Mouse (Mus musculus) gonadal fat pad, adult 2 months (tissue): ENCODE results near the gene Edem3. TPM values are rescaled to one million over a fixed set of nuclear protein-coding genes. Genes with fewer than 3 reads are reported as not detected.
"Not testable (repeated sequence)": the region's sequence is repeated elsewhere in the genome, so short reads cannot be mapped to it uniquely, and the experiment has no call there.

ENCODE experiments used
- DNase-seq: peaks from one replicate; pipeline ENCODE4 v3.0.0-alpha.2; 2012; ENCODE audit warnings: low read depth
- polyA plus RNA-seq: library from polyadenylated mRNA; depleted of rRNA; stranded (reverse); fragments of >200 nt; gene quantifications from 2 replicates; pipeline ENCODE4 v1.2.3, GENCODE M21; 2012

Gene Edem3
- polyA plus RNA-seq, 1 experiment, result 8.8 TPM

DNA sequence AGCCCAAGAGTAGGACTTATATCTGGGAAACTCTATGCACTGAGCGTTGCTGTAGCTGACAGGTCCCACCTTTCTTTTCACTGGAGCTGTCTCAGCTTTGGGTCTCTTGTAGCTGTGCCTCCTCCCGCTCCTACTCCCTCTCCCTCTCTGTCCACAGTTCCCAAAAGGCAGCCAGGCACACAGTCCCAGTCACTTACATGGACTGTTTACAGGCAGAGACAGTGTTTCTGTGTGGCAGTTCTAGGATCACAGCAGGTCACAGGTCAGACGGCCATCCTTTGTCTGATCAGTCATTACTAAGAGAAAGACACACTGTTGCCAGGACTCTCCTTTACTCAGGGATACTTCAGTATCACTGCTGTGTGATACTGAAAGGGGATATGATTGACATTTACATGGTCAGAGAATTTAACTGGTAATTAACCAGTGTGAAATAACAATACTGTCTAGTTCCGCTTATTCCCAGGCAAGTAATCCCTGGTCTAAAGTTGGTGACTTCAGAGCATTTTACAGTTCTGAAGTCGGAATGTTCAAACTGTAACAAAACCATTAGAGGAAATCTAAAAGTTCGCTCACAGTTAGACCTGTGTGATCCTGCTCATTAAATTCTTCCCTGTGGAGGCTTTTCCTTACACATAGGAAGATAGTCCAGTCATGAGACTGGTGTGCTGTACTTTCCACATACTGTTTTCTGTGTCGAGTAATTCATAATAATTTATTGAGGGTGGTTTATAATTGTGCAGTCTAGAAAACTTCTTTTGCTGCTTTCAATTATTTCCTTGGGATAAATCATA, 55.7 kb downstream of the Edem3 start:
- DNase-seq, result no peak

DNA sequence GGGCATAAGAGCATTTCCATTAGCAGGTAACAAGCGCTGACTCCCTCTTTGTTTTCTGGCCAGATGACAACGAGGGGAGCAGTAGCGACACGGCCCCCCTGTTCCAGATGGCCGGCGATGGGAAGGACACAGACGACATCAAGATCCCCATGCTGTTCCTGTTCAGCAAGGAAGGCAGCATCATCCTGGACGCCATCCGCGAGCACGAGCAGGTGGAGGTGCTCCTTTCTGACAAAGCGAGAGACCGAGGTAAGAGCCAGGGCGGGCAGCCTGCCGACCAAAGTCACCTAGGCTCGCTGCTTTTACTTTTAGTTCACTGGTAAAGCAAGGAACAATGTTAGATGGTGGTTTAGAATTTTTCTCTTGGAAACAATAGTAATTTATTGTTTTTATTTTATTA, 56.3 kb downstream of the Edem3 start:
- no peak for DNase-seq

GRCm38 (mm10) chr1:151812004-151812712, 57.0 kb downstream of the Edem3 start:
- no peak for DNase-seq

DNA sequence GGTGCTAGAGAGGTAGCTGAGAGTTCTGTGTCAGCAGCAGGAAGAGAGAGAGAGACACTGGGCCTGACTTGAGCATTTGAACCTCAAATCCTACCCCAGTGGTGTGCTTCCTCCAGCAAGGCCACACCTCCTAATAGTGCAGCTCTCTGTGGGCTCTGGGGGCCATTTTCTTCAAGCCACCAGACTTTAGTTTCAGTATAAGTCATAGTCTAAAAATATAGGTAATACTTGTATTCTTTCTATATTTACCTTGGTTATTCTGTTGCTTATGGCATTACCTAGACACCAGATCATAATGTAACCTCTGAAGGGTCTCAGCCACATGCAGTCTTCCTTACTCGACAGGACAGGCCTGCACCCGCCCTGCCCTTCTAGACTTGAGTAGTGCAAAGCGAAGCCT, 60.9 kb downstream of the Edem3 start:
- no peak for DNase-seq

DNA sequence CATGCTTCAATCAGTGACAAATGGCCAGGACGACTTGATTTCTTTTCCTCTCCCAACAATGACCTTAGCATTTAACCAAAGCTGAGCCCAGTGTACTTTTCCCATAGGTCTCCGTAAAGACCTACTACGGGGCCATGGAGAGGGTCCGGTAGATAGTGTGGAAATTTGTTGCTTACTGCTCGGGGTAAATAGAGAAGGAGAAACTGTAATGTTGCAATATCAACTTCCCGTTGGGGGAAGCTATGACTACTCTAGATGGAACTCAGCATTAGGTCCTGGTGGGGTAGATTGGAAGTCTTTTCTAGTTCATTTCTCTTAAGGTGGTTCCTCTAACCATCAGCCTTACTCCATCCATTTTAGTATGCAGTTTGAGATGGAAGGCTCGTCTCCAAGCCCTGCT, 64.0 kb downstream of the Edem3 start:
- no peak for DNase-seq

GRCm38 (mm10) chr1:151820457-151820856, 65.3 kb downstream of the Edem3 start:
- no peak for DNase-seq

- no peak for DNase-seq
Observed at GRCm38 (mm10) chr1:151825065-151825464, 69.9 kb downstream of the Edem3 start.

DNA sequence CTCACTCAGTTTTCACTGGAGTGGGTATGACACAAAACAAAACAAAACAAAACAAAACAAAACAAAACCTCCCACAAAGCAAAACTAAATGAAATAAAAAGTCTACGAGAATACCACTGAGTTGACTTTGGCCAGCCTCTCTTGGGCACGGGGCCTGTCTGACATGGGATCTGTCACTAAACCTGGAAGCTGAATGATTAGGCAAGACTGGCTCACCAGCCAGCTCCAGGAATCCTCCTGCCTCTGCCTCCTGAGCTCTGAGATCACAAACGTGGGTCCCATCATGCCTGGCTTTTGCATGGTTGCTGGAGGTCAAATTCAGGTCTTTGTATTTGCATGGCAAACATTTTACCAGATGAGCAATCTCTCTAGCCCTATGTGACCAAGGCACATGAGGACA, 76.6 kb downstream of the Edem3 start:
- DNase-seq, result no peak

DNA sequence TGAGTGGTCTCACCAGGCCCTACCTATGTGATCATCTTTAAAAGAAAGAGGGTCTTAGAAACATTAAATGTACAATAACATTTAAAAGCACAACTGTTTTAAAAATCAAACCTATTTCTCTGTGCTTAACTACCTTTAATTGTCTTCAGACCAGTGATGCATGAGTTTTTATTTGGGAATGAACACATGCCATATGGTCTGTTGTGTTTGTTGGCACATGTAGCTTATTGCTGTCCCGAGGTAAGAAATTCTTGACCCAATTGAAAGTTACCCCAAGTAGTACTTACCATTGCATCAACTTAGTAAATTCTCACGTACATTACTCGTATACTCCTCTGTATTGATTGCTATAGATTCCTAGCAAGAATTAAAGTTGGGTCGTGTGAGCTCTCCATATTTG, 80.1 kb downstream of the Edem3 start:
- no peak for DNase-seq

DNA sequence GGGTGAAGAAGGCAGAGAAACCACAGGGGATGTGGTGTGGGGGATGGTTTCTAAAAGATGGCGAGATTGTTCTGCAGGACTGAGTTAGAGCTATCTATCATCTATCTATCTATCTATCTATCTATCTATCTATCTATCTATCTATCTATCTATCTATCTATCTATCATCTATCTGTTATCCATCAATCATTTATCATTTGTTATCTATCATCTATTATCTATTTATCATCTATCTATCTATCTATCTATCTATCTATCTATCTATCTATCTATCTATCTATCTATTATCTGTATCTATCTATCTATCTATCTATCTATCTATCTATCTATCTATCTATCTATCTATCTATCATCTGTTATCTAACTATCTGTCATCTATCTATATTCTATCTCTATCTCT, 85.2 kb downstream of the Edem3 start:
- DNase-seq, result not testable (repeated sequence)

DNA sequence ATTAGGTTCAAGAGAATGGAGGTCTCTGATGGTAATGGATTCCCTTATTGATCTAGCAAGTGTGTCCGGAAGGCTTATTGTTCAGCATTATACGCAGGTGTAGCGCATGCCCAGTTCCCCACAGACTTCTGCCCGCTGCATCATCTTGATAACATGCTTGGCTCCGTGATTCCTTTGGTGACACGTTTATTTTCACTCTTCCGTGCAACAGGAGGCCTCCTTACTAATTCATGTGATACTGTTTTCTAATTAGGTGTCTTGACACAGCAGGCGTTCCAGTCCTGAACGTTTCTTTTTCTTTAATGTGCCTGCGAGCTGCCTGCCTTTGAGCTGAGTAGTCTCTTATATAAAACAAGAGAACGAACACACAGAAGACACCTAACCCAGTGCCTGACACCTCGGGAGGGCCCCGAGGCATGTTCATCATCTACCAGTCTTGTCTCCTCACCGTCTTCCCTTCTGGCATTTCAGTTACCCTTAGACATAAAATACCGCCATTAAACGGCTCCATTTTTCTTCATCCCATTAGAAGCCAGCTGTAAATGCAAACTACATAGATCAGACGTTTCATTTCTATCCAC, 90.2 kb downstream of the Edem3 start:
- no peak for DNase-seq

- DNase-seq, result no peak
Observed at GRCm38 (mm10) chr1:151845926-151846782, 91.0 kb downstream of the Edem3 start.

- DNase-seq, result no peak
Observed at GRCm38 (mm10) chr1:151848286-151848685, 93.1 kb downstream of the Edem3 start.

- no peak for DNase-seq
Observed at GRCm38 (mm10) chr1:151849993-151850608, 94.9 kb downstream of the Edem3 start.

DNA sequence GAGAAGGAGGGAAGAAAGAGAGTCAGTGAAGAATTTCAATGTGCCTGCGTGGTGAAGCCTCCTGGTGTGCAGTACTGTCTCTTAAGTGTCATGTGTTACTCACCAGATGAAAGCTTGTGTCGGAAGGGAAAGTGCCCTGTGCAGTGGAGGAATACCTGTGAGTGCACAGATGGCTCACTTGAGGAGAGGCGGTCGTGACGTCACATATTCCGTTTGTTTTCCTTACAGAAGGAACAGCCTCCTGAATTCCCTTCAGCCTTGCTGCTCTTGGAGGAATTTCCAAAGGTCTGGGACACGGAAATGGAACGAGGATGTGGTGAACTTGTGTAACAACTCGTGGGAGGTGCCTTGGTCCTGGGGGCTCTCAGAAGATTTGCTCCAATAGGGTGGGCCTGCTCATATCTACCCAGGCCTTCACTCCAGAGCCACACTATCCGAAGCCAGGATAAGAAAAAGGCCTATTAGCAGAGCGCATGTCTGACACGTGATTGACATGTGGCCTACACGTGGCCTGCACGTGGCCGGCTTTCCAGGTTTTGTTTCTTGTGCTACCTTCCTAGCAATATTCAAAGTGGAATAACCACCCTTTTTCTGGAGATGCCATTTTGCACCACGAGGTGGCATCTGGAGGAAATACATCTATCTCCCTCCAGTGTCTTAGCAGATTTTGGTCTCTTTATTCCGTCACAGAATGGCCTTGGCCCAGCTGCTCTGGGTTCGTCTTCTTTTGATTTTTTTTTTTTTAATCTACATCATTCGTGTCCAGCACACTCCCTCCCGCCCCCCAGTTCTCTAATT, 96.1 kb downstream of the Edem3 start:
- DNase-seq, result no peak

DNA sequence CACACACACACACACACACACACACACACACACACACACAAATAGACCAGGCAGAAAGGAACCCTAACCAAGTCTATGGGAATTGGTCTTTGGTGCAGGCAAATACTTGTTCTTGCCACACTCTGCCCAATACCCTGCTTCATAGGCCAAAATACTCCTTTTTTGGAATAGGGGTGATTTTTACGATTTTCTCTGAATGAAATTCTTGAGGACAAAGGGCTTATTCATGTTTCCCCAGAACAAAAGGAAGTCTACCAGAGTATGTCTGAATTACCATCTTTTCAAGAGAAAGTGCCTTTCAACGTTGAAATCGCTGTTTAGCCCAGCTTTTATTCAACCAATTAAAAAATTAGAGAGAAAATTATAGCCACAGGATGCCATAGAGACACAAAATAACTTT, 96.8 kb downstream of the Edem3 start:
- DNase-seq, result no peak

- DNase-seq, result no peak
Observed at GRCm38 (mm10) chr1:151855561-151855960, 100.4 kb downstream of the Edem3 start.

DNA sequence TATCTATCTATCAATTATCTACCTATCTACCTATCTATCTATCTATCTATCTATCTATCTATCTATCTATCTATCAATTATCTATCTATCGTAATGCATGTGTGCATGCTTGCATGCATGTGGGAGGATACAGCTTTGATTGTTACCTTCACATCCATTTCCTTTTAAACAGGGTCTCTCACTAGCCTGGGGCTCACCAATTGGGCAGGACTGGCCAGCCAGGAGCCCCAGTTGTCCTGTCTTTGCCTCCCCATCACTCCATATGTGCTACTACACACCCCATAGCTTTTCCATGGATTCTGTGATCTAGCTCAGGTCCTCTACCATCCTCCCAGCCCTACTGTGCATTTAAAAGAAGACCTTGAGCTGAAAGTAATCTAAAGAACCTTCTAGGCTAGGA, 103.3 kb downstream of the Edem3 start:
- DNase-seq, result no peak

DNA sequence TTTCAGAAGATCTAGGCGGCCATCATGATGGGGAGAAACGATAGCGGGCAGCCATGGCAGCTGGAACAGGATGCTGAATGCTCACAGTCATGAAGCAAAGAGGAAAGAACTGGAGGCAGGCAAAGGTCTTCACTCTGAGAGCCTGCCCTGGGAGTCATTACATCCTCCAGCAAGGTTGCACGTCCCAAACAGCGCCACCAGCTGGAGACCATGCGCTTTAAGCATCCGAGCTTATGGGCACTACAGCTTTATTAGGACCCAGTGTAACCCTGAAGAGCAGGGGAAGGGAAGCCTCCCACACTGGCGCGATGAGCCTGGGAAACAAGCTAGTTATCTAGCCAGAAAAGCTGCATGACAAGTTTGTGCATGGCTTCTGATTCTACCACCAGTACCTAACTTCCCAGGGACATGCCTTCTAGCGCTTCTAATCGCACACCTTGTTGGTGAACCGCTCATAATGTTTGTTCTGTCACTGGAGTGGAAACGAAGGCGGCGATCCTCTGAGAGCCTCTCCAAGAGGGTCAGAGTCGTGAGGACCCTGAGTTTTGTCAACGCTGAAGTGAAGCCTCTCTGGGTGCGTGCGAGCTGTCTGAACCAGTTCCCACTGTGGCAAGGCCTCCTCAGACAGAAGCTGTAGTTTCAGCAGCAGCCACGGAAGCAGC, 106.3 kb downstream of the Edem3 start:
- DNase-seq, result no peak

GRCm38 (mm10) chr1:151862109-151862508, 106.9 kb downstream of the Edem3 start:
- no peak for DNase-seq
